Mouse (Mus musculus): ENCODE data around the gene Ifna15. TPM values are rescaled to one million over a fixed set of nuclear protein-coding genes. Genes with fewer than 3 reads are reported as not detected.

Gene Ifna15
- polyA plus RNA-seq, 1 experiment from 2014 or later: not detected

DNA sequence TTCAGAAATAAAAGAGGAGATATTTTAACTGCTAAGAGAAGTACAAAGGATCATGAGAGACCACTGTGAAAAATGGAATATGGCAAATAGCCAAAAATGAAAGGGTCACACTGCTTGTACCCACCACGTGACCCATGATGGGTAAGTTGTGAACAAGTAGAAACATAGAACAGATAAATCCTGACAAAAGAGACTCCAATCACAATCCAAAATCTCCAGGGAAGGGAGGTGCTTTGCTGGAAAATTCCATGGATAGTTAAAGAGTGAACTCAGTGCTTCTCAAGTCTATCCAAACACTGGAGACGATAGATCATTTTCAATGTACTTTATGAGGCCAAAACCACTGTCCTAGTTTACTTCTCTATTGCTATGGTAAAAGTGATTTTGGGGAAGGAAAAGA lies 27.2 kb downstream of the Ifna15 start:
- no peaks in the 10 kb centered on the region for H3K9me3 ChIP-seq (replicated peaks)
- H3K4me1 ChIP-seq: no peaks in the 10 kb centered on the region
- H3K4me3 ChIP-seq: no peak overlapping the region
- no peaks in the 10 kb centered on the region for H3K27me3 ChIP-seq (ENCODE audit: low read depth, poor library complexity, severe bottlenecking)
- DNase-seq (ENCODE audit: low spot score): no peak
- no peaks in the 10 kb centered on the region for H3K36me3 ChIP-seq
- H3K27ac ChIP-seq: no peak overlapping the region
- 92% methylated on average over 2 of the region's 2 CpGs for WGBS

DNA sequence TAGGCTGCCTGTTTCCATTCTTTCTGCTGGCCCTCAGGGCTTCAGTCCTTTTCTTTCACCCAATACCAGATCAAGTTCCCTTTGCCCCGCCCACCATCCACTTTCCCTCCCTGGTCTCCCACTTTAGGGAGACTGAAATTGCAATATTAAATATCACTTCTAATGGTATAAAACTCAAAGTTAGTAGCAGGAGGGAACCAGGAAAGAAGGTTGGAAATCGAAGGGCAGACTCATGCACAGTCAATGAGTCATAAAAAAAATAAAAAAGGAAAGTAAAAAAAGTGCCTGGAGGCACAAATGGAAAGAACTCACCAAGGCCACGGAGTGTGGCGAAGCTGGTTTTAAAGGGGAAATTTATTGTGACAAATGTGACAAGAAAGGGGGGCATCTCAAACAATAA lies 27.8 kb downstream of the Ifna15 start:
- Histone ChIP-seq H3K36me3 (no peaks in the 10 kb centered on the region), H3K9me3 (replicated peaks) (no peaks in the 10 kb centered on the region), H3K27me3 (ENCODE audit: low read depth, poor library complexity, severe bottlenecking) (no peaks in the 10 kb centered on the region), H3K27ac (no peak overlapping the region), H3K4me3 (no peak overlapping the region), H3K4me1 (no peaks in the 10 kb centered on the region)
- DNase-seq (ENCODE audit: low spot score): no peak
- 62% methylated on average over 4 of the region's 4 CpGs for WGBS

DNA sequence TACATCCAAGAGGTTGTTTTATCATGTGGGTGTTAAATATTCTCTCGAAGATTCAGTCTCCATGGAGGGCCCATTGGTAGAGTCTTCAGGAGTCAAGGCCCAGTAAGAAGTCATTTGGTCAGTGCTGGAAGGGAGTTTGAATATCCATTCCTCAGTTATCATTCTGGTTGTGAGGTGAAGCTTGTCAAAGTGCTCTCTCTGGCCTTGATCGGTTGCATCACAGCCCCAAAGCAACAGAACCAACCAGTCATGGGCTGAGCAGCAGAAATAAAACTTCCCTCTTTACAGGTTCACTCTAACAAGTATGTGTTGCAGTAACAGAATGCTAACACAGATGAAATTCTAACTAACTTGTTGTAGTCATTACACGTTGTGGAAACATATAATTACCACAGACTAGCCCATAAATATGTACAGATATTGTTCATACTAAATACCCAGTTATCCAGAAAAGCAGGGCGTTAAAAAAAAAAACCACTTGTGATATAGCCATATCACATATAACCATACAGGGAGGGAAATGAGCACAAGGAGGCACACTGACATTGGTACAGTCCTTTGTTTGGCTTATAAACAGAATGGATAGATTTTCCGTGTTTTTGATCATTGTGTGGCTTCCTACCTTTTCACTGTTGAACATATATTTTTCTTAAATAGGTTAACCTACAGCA lies 31.5 kb downstream of the Ifna15 start:
- Histone ChIP-seq H3K27ac (no peak overlapping the region), H3K4me1 (no peaks in the 10 kb centered on the region), H3K4me3 (no peak overlapping the region), H3K36me3 (no peaks in the 10 kb centered on the region), H3K9me3 (replicated peaks) (no peaks in the 10 kb centered on the region), H3K27me3 (ENCODE audit: low read depth, poor library complexity, severe bottlenecking) (no peaks in the 10 kb centered on the region)
- DNase-seq (ENCODE audit: low spot score): no peak
- 87% methylated on average over 5 of the region's 5 CpGs for WGBS

GRCm38 (mm10) chr4:88525393-88525792 lies 32.7 kb downstream of the Ifna15 start:
- no peak for DNase-seq (ENCODE audit: low spot score)
- Histone ChIP-seq H3K9me3 (replicated peaks) (no peaks in the 10 kb centered on the region), H3K36me3 (no peaks in the 10 kb centered on the region), H3K27me3 (ENCODE audit: low read depth, poor library complexity, severe bottlenecking) (no peaks in the 10 kb centered on the region), H3K27ac (no peak overlapping the region), H3K4me3 (no peak overlapping the region), H3K4me1 (no peaks in the 10 kb centered on the region)
- 93% methylated on average over 3 of the region's 3 CpGs for WGBS

- no peaks in the 10 kb centered on the region for H3K4me1 ChIP-seq
- no peaks in the 10 kb centered on the region for H3K36me3 ChIP-seq
- no peak overlapping the region for H3K27ac ChIP-seq
- H3K9me3 ChIP-seq (replicated peaks): no peaks in the 10 kb centered on the region
- no peak overlapping the region for H3K4me3 ChIP-seq
- no peak for DNase-seq (ENCODE audit: low spot score)
- no peaks in the 10 kb centered on the region for H3K27me3 ChIP-seq (ENCODE audit: low read depth, poor library complexity, severe bottlenecking)
Observed at GRCm38 (mm10) chr4:88523241-88523640, 34.8 kb downstream of the Ifna15 start.

GRCm38 (mm10) chr4:88522674-88523073 lies 35.4 kb downstream of the Ifna15 start, which contains the start of gene Ifnb1:
TSS of gene Ifnb1 (minus strand) at chr4:88522774.
- DNase-seq (ENCODE audit: low spot score): no peak
- H3K9me3 ChIP-seq (replicated peaks): no peaks in the 10 kb centered on the region
- no peak within 1 kb of the TSS for H3K27ac ChIP-seq
- H3K4me1 ChIP-seq: no peaks in the 10 kb centered on the region
- H3K27me3 ChIP-seq (ENCODE audit: low read depth, poor library complexity, severe bottlenecking): no peaks in the 10 kb centered on the region
- H3K36me3 ChIP-seq: no peaks in the 10 kb centered on the region
- no peak within 1 kb of the TSS for H3K4me3 ChIP-seq
- 88% methylated on average over 4 of the region's 4 CpGs for WGBS

DNA sequence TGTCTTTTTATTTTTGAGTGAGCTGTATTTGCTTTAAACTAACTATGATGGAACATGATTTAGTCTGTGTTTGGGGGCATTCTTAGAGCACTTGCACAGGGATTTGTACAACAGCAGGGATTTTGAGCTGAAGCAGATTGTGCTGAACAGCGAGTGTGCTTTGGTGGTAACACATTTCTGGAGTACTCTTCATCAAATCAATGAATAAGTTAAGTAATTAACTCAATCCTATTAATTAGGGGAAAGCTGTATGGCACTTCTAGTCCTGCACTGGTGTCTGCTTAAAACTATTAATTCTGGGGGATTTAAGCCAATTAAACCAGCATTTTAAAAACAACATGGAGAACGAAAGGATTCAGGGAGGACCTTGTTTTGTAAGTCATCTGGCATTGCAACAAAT lies 40.1 kb downstream of the Ifna15 start:
- Histone ChIP-seq H3K9me3 (replicated peaks) (no peaks in the 10 kb centered on the region), H3K4me3 (no peak overlapping the region), H3K27ac (no peak overlapping the region), H3K36me3 (no peaks in the 10 kb centered on the region), H3K4me1 (peaks cover 5% of the 10 kb centered on the region; the same call in 1 of the 2 replicates), H3K27me3 (ENCODE audit: low read depth, poor library complexity, severe bottlenecking) (no peaks in the 10 kb centered on the region)
- WGBS: 88% methylated on average over 2 of the region's 2 CpGs
- no peak for DNase-seq (ENCODE audit: low spot score)

DNA sequence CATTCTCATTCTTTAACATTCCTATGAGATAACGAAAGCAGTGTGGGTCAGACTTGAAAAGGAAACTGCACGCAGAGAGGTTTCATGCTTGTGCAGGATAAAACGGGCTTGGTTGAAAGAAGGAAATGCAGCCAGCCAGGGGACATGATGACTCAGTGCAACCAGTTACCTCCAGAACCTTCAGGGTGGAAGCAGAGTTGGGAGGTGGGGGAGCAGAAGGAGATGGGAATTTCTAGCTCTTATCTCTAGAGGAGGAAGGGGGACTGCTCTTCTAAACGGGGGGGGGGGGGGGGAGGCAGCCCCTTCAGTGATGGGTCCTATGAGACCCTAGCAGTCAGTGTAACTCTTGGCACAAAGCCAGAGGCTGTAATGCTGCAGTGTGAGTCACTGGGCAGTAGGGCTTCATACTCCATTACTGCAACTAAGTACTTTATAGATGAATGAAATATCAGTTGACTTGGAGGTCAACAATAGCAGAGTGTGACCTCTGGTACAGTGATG lies 42.3 kb downstream of the Ifna15 start:
- Histone ChIP-seq H3K9me3 (replicated peaks) (no peaks in the 10 kb centered on the region), H3K27me3 (ENCODE audit: low read depth, poor library complexity, severe bottlenecking) (no peaks in the 10 kb centered on the region), H3K4me1 (peaks cover 5% of the 10 kb centered on the region; the same call in 1 of the 2 replicates), H3K36me3 (no peaks in the 10 kb centered on the region), H3K27ac (no peak overlapping the region), H3K4me3 (no peak overlapping the region)
- 57% methylated on average over 4 of the region's 4 CpGs for WGBS
- DNase-seq (ENCODE audit: low spot score): no peak

GRCm38 (mm10) chr4:88515250-88515649 lies 42.8 kb downstream of the Ifna15 start:
- DNase-seq (ENCODE audit: low spot score): no peak
- no peak overlapping the region for H3K4me3 ChIP-seq
- no peaks in the 10 kb centered on the region for H3K27me3 ChIP-seq (ENCODE audit: low read depth, poor library complexity, severe bottlenecking)
- no peaks in the 10 kb centered on the region for H3K36me3 ChIP-seq
- H3K4me1 ChIP-seq: peaks cover 5% of the 10 kb centered on the region; the same call in 1 of the 2 replicates
- WGBS: 80% methylated on average over 2 of the region's 2 CpGs
- no peak overlapping the region for H3K27ac ChIP-seq
- no peaks in the 10 kb centered on the region for H3K9me3 ChIP-seq (replicated peaks)

DNA sequence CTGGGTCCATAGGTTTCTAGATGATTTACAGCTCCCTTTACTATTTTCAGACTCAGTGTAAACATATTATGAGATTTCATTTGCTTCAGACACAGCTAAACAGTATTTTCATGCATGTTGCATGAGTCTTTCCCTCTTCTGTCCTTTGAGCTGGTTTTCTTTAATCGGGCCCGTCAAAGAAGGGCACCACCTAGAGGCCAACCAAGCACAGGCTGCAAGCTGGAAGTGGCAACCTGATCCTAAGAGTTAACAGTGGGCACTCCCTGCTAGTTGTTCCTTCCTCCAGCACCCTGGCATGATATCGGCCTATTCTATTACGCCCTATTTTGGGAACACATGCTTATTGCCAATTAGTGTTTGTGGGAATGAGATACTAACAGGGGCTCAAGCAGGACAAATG lies 43.6 kb downstream of the Ifna15 start:
- H3K9me3 ChIP-seq (replicated peaks): no peaks in the 10 kb centered on the region
- H3K4me1 ChIP-seq: peaks cover 5% of the 10 kb centered on the region; the same call in 1 of the 2 replicates
- no peak overlapping the region for H3K4me3 ChIP-seq
- H3K27me3 ChIP-seq (ENCODE audit: low read depth, poor library complexity, severe bottlenecking): no peaks in the 10 kb centered on the region
- DNase-seq (ENCODE audit: low spot score): peak; percentile 58
- H3K27ac ChIP-seq: no peak overlapping the region
- 50% methylated on average over 4 of the region's 4 CpGs for WGBS
- no peaks in the 10 kb centered on the region for H3K36me3 ChIP-seq

- no peak overlapping the region for H3K27ac ChIP-seq
- no peak for DNase-seq (ENCODE audit: low spot score)
- no peaks in the 10 kb centered on the region for H3K9me3 ChIP-seq (replicated peaks)
- no peak overlapping the region for H3K4me3 ChIP-seq
- peaks cover 5% of the 10 kb centered on the region; the same call in 1 of the 2 replicates for H3K4me1 ChIP-seq
- no peaks in the 10 kb centered on the region for H3K27me3 ChIP-seq (ENCODE audit: low read depth, poor library complexity, severe bottlenecking)
- no peaks in the 10 kb centered on the region for H3K36me3 ChIP-seq
- 94% methylated on average over 4 of the region's 4 CpGs for WGBS
Observed at GRCm38 (mm10) chr4:88513743-88514142, 44.3 kb downstream of the Ifna15 start.

All from limb, embryonic 10.5 days (tissue).